Mouse (Mus musculus) lung, postnatal 14 days (tissue): ENCODE data around the gene Ucp3.

ENCODE experiments used
- DNase-seq: peaks from one replicate; pipeline ENCODE4 v3.0.0; 2021

The Ucp3 gene

DNA sequence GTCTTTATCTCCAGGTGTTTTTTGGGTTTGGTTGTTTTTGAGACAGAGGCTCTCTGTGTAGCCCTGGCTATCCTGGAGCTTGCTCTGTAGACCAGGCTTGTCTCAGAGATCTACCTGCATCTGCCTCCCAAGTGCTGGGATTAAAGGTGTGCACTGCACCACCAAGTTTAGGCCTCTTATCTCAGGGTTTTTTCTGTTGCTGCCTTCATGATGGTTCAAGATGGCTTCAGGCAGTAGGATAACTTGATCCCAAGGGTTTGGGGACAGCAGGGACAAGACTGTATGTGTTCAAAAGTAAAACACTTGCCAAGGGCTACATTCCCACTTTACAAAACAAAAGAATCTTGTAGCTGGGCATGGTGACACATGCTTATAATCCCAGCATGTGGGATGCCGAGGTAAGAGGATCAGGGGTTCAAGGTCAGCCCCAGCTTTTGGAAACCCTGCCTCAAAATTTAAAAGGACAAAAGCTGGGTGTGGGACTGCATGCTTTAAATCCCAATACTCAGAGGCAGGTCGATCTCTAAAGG lies 29.1 kb downstream of the Ucp3 start:
- no peak for DNase-seq

GRCm38 (mm10) chr7:100502374-100502922 lies 29.7 kb downstream of the Ucp3 start:
- DNase-seq = no peak

GRCm38 (mm10) chr7:100503076-100503475 lies 30.3 kb downstream of the Ucp3 start:
- DNase-seq = no peak

- no peak for DNase-seq
Observed at GRCm38 (mm10) chr7:100504740-100505487, 32.1 kb downstream of the Ucp3 start.

- DNase-seq = no peak
Observed at GRCm38 (mm10) chr7:100506494-100506893, 33.7 kb downstream of the Ucp3 start.

- DNase-seq = no peak
Observed at GRCm38 (mm10) chr7:100508670-100509069, 35.9 kb downstream of the Ucp3 start.

GRCm38 (mm10) chr7:100511602-100512001 lies 38.8 kb downstream of the Ucp3 start:
- no peak for DNase-seq

- DNase-seq = no peak
Observed at GRCm38 (mm10) chr7:100514573-100514972, 41.8 kb downstream of the Ucp3 start, which contains the start of gene Dnajb13. Gene Dnajb13, minus strand, starts transcription at chr7:100514960.

DNA sequence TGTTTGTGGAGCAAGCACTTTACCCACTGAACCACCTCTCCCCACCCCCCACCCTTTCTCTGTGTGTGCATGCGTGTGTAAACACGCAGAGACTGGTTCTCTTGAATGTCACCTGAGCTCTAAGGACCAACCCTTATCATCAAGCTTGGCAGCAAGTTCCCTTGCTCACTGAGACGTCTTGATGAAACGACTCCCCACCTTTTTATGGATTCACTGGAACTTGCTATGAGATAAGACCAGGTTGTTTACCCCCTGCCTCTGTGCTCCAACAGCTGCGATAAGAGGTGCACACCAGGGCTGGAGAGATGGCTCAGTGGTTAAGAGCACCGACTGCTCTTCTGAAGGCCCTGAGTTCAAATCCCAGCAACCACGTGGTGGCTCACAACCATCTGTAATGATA lies 47.4 kb downstream of the Ucp3 start:
- no peak for DNase-seq

GRCm38 (mm10) chr7:100520663-100521285 lies 48.0 kb downstream of the Ucp3 start:
- DNase-seq = peak; percentile 91

GRCm38 (mm10) chr7:100522222-100522621 lies 49.4 kb downstream of the Ucp3 start:
- DNase-seq = no peak

GRCm38 (mm10) chr7:100524669-100525068 lies 51.9 kb downstream of the Ucp3 start:
- DNase-seq = no peak

- no peak for DNase-seq
Observed at GRCm38 (mm10) chr7:100530766-100531165, 58.0 kb downstream of the Ucp3 start.

DNA sequence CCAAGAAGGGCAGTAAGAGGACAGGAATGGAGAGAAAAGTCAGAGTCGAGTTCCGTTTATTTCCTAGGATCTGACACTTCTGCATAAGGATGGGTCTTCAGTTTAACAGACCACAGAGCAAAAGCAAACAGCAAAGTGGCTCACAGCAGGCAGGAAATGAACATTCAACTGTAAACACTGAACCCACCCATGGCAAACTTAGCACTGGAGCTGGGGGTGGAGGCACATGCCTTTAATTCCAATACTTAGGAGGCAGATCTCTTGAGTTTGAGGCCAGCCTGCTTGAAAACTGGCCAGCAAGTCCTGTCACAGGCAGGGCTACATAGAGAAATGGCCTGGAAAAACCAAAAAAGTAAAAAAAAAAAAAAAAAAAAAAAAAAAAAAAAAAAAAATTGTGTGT lies 60.7 kb downstream of the Ucp3 start:
- peak; percentile 23 for DNase-seq

DNA sequence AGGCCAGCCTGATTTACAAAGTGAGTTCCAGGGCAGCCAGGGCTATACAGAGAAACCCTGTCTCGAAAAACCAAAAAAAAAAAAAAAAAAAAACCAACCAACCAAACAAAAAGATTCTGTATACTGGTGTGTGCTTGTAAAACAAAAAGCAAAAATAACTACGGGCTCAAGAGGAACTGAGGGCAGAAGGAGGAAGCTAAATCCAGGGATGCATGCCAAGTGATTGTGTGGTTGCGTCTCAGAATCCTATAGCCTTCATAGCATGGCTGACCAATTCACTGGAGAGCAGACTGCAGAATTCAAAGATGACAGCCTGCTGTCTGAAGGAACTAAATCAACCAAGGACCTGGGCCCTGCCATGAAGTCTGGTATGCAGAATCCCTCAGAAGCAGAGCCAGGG lies 61.4 kb downstream of the Ucp3 start:
- DNase-seq = no peak

DNA sequence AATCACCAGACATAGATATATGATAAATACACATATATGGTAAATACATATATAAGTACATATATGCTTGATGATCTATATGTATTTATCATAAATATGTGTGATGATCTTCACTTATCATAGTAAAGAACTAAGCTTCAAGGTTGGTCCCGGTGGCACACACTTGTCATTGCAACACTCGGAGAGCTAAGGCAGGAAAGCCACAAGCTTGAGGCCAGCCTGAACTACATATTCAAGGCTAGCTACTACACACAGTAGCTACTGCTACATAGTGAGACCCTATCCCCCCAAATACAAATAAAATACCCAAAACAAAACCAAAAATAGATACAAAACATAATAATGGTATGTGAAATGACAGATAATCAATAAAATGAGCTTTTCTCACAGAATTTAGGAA lies 63.0 kb downstream of the Ucp3 start:
- no peak for DNase-seq
